Mouse (Mus musculus): ENCODE results near the gene Fcho1. TPM values are rescaled to one million over a fixed set of nuclear protein-coding genes. Genes with fewer than 3 reads are reported as not detected.
A peak's percentile ranks its signal among the peaks of the same experiment; 100 is the strongest.

Fcho1 gene
- total RNA-seq, 1 experiment = 21.9 TPM

DNA sequence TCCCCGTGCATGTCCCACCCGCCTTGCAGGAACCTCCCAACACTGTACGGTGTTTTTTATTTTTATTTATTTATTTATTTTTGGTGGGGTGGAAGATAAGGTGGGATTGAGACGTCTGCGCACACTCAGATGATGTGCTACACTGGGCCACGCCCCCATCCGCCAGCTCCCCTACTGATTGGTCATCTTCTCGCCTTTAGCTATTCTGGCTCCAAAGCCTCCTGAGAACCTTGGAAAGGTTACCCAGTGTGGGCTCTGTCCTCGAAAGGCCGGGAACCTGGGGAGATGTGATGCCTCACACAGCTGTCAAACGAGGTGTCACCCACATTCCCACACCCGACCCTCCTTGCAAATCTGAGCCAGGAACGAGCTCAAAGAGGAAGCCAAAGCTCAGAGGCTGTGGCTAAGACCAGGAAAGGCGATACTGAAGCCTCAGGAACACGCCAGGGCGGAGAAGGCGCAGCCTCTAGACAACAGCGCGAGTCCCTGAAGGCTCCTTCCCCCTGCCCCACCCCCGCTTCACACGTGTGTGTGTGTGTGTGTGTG lies 2.8 kb upstream of the Fcho1 start:
- peaks cover 6 to 18% of the 10 kb centered on the region in 2 experiments for H3K4me1 ChIP-seq (ENCODE audit: control insufficient read depth in 2 of 2, insufficient read depth in 2 of 2, low read length in 2 of 2, poor library complexity in 1 of 2)
- H3K27ac ChIP-seq (ENCODE audit: insufficient read depth, low read depth, low read length, poor library complexity, severe bottlenecking) = no peak overlapping the region
- in situ Hi-C loops (cut with MboI; ENCODE audit: low sequenced_read_pairs in 2 of 2, unreplicated experiment in 2 of 2) = no loop called here
- peak overlapping the region; percentile 24 to 70 for H3K4me3 ChIP-seq (ENCODE audit: insufficient read depth in 1 of 2, low read depth in 1 of 2, low read length in 2 of 2, poor library complexity in 1 of 2, severe bottlenecking in 1 of 2)
- H3K36me3 ChIP-seq (ENCODE audit: control insufficient read depth, insufficient read depth, low read length, poor library complexity, severe bottlenecking) = no peaks in the 10 kb centered on the region
- DNase-seq (ENCODE audit: low read depth, low spot score) = no peak
- peak overlapping the region; percentile 46; the same call in 1 of the 2 replicates for H3K9ac ChIP-seq (ENCODE audit: insufficient read depth, low read depth, low read length, poor library complexity, severe bottlenecking)
- no peaks in the 10 kb centered on the region for H3K9me3 ChIP-seq (ENCODE audit: control insufficient read depth, insufficient read depth, low read depth, low read length)
- TF ChIP-seq MAFK (IDR thresholded peaks at IDR 0.05; ENCODE audit: insufficient read depth, low read depth, low read length) (no peak), HCFC1 (IDR thresholded peaks at IDR 0.05; ENCODE audit: borderline replicate concordance, insufficient read depth, low read length) (no peak), ZC3H11A (IDR thresholded peaks at IDR 0.05; ENCODE audit: borderline replicate concordance, low read depth, low read length) (no peak), CHD2 (IDR thresholded peaks at IDR 0.05; ENCODE audit: low read depth, low read length) (no peak), ZNF384 (IDR thresholded peaks at IDR 0.05; ENCODE audit: low read depth, low read length) (no peak)

DNA sequence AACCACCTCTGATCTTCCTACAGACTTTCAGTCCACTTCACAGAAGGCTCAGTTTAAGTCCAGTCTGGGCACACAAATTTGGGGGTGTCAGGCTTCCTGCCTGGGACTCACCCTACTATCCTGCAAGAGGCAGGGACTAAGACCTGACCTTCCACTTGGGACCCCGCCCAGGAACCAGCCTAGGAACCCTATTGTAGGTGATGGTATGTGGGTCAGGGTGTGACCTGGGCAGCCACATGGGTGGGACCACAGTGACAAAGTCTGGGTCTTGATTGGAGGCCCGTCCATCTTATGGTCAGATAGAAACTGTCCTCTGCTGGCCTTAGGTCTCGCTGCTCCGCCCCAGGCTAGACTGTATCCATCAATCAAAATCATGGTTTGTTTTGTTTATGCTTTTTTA lies 1.1 kb downstream of the Fcho1 start:
- TF ChIP-seq ZNF384 (IDR thresholded peaks at IDR 0.05; ENCODE audit: low read depth, low read length) = no peak
- TF ChIP-seq CHD2 (IDR thresholded peaks at IDR 0.05; ENCODE audit: low read depth, low read length) = no peak
- no peak for TF ChIP-seq ZC3H11A (IDR thresholded peaks at IDR 0.05; ENCODE audit: borderline replicate concordance, low read depth, low read length)
- no peak for TF ChIP-seq HCFC1 (IDR thresholded peaks at IDR 0.05; ENCODE audit: borderline replicate concordance, insufficient read depth, low read length)
- no peak for TF ChIP-seq MAFK (IDR thresholded peaks at IDR 0.05; ENCODE audit: insufficient read depth, low read depth, low read length)
- Histone ChIP-seq H3K36me3 (ENCODE audit: control insufficient read depth, insufficient read depth, low read length, poor library complexity, severe bottlenecking) (no peaks in the 10 kb centered on the region), H3K4me3 (ENCODE audit: insufficient read depth in 1 of 2, low read depth in 1 of 2, low read length in 2 of 2, poor library complexity in 1 of 2, severe bottlenecking in 1 of 2) (no peak overlapping the region; a peak in 1 of 4 replicates), H3K9ac (ENCODE audit: insufficient read depth, low read depth, low read length, poor library complexity, severe bottlenecking) (peak overlapping the region; percentile 31; the same call in 1 of the 2 replicates), H3K4me1 (ENCODE audit: control insufficient read depth in 2 of 2, insufficient read depth in 2 of 2, low read length in 2 of 2, poor library complexity in 1 of 2) (peaks cover 5 to 19% of the 10 kb centered on the region in 2 experiments), H3K27ac (ENCODE audit: insufficient read depth, low read depth, low read length, poor library complexity, severe bottlenecking) (no peak overlapping the region), H3K9me3 (ENCODE audit: control insufficient read depth, insufficient read depth, low read depth, low read length) (no peaks in the 10 kb centered on the region)
- in situ Hi-C loops (cut with MboI; ENCODE audit: low sequenced_read_pairs in 2 of 2, unreplicated experiment in 2 of 2) = no loop called here
- DNase-seq (ENCODE audit: low read depth, low spot score) = no peak

- Histone ChIP-seq H3K4me3 (ENCODE audit: insufficient read depth in 1 of 2, low read depth in 1 of 2, low read length in 2 of 2, poor library complexity in 1 of 2, severe bottlenecking in 1 of 2) (peak overlapping the region; percentile 3 to 5; a peak in 1 of 4 replicates), H3K9ac (ENCODE audit: insufficient read depth, low read depth, low read length, poor library complexity, severe bottlenecking) (peak overlapping the region; percentile 19), H3K4me1 (ENCODE audit: control insufficient read depth in 2 of 2, insufficient read depth in 2 of 2, low read length in 2 of 2, poor library complexity in 1 of 2) (peaks cover 3 to 14% of the 10 kb centered on the region in 2 experiments; a peak in 3 of 4 replicates)
Observed at GRCm38 (mm10) chr8:71723047-71723551, 2.4 kb downstream of the Fcho1 start.

DNA sequence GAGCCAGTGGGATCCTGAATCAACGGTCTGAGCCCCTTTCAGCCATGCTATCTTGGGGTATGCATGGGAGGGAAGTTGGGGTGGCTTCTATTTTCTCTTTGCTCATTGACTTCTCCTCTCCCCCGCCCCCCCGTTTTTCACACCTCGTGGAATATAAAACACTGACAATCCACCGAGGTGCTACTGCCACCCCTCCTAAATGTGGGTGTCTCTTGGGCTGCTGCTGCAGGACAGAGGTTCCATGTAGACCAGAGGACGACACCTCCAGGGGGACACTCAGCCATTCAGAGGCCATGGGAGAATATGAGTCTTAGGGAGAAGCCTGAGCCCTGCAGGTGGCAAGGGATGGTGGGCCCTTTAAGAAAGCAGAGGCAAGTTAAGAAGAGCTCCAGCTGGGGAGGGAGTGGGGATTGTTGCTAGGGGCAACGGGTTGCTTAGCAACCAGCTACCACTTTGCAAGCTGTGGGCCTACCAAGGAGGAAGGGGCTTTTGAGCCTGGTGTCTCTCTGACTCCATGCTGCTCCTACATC lies 5.5 kb downstream of the Fcho1 start:
- H3K9me3 ChIP-seq (ENCODE audit: control insufficient read depth, insufficient read depth, low read depth, low read length) = no peaks in the 10 kb centered on the region
- TF ChIP-seq CHD2 (IDR thresholded peaks at IDR 0.05; ENCODE audit: low read depth, low read length) (no peak), HCFC1 (IDR thresholded peaks at IDR 0.05; ENCODE audit: borderline replicate concordance, insufficient read depth, low read length) (no peak), ZC3H11A (IDR thresholded peaks at IDR 0.05; ENCODE audit: borderline replicate concordance, low read depth, low read length) (no peak), MAFK (IDR thresholded peaks at IDR 0.05; ENCODE audit: insufficient read depth, low read depth, low read length) (no peak), ZNF384 (IDR thresholded peaks at IDR 0.05; ENCODE audit: low read depth, low read length) (no peak)
- peaks cover 4 to 17% of the 10 kb centered on the region in 2 experiments; a peak in 3 of 4 replicates for H3K4me1 ChIP-seq (ENCODE audit: control insufficient read depth in 2 of 2, insufficient read depth in 2 of 2, low read length in 2 of 2, poor library complexity in 1 of 2)
- no peak overlapping the region for H3K4me3 ChIP-seq (ENCODE audit: insufficient read depth in 1 of 2, low read depth in 1 of 2, low read length in 2 of 2, poor library complexity in 1 of 2, severe bottlenecking in 1 of 2)
- H3K36me3 ChIP-seq (ENCODE audit: control insufficient read depth, insufficient read depth, low read length, poor library complexity, severe bottlenecking) = peaks cover 8% of the 10 kb centered on the region; the same call in 1 of the 2 replicates
- in situ Hi-C loops (cut with MboI; ENCODE audit: low sequenced_read_pairs in 2 of 2, unreplicated experiment in 2 of 2) = no loop called here
- no peak for DNase-seq (ENCODE audit: low read depth, low spot score)
- no peak overlapping the region for H3K9ac ChIP-seq (ENCODE audit: insufficient read depth, low read depth, low read length, poor library complexity, severe bottlenecking)
- no peak overlapping the region for H3K27ac ChIP-seq (ENCODE audit: insufficient read depth, low read depth, low read length, poor library complexity, severe bottlenecking)

More at GRCm38 (mm10) chr8:71723047-71723551, 2.4 kb downstream of the Fcho1 start:
- Histone ChIP-seq H3K27ac (ENCODE audit: insufficient read depth, low read depth, low read length, poor library complexity, severe bottlenecking) (no peak overlapping the region), H3K9me3 (ENCODE audit: control insufficient read depth, insufficient read depth, low read depth, low read length) (no peaks in the 10 kb centered on the region), H3K36me3 (ENCODE audit: control insufficient read depth, insufficient read depth, low read length, poor library complexity, severe bottlenecking) (no peaks in the 10 kb centered on the region)
- in situ Hi-C loops (cut with MboI; ENCODE audit: low sequenced_read_pairs in 2 of 2, unreplicated experiment in 2 of 2) = no loop called here
- TF ChIP-seq ZNF384 (IDR thresholded peaks at IDR 0.05; ENCODE audit: low read depth, low read length) (no peak), MAFK (IDR thresholded peaks at IDR 0.05; ENCODE audit: insufficient read depth, low read depth, low read length) (no peak), ZC3H11A (IDR thresholded peaks at IDR 0.05; ENCODE audit: borderline replicate concordance, low read depth, low read length) (no peak), HCFC1 (IDR thresholded peaks at IDR 0.05; ENCODE audit: borderline replicate concordance, insufficient read depth, low read length) (no peak)
- no peak for DNase-seq (ENCODE audit: low read depth, low spot score)

All from ES-E14 (cell line).